Mouse (Mus musculus) C2C12 (cell line): Measurements from ENCODE around the gene Fbxw4.

Source experiments
- CEBPB ChIP-seq: IDR thresholded peaks from one replicate; pipeline ENCODE4 v1.6.1; 2011; ENCODE audit warnings: low read depth, mild to moderate bottlenecking, control low read depth, moderate library complexity
- CTCF ChIP-seq: IDR thresholded peaks from one replicate; pipeline ENCODE4 v1.5.1; 2011; ENCODE audit not compliant: control insufficient read depth, insufficient read depth, insufficient read length
- MAX ChIP-seq: IDR thresholded peaks from one replicate; pipeline ENCODE4 v1.6.1; 2011; ENCODE audit warnings: mild to moderate bottlenecking, control low read depth
- MYOD1 ChIP-seq: IDR thresholded peaks from one replicate; pipeline ENCODE4 v1.6.1; 2011; ENCODE audit warnings: low read depth; ENCODE audit not compliant: control insufficient read depth, insufficient read length
- MYOG ChIP-seq: IDR thresholded peaks from one replicate; pipeline ENCODE4 v1.6.1; 2011; ENCODE audit not compliant: control insufficient read depth, insufficient read length; ENCODE audit errors: extremely low read depth

GRCm38 (mm10) chr19:45623710-45624109 lies 36.4 kb downstream of the Fbxw4 start:
- TF ChIP-seq CTCF, result no peak
- no peak for TF ChIP-seq MYOG
- no peak for TF ChIP-seq CEBPB
- no peak for TF ChIP-seq MYOD1
- no peak for TF ChIP-seq MAX
